Mouse (Mus musculus) ES-E14 (cell line): Measurements from ENCODE around the gene Psmc1.

ENCODE experiments used
- CHD2 ChIP-seq: IDR thresholded peaks from 2 replicates; pipeline ENCODE4 v1.6.1; 2014; ENCODE audit warnings: mild to moderate bottlenecking, low read depth, low read length, inconsistent platforms
- HCFC1 ChIP-seq: IDR thresholded peaks from 2 replicates; pipeline ENCODE4 v1.6.1; 2012; ENCODE audit warnings: low read length, inconsistent platforms, borderline replicate concordance; ENCODE audit not compliant: insufficient read depth
- MAFK ChIP-seq: IDR thresholded peaks from 2 replicates; pipeline ENCODE4 v1.6.1; 2014; ENCODE audit warnings: mild to moderate bottlenecking, low read depth, low read length, inconsistent platforms; ENCODE audit not compliant: insufficient read depth
- ZC3H11A ChIP-seq: IDR thresholded peaks from 2 replicates; pipeline ENCODE4 v1.6.1; 2012; ENCODE audit warnings: low read depth, mild to moderate bottlenecking, inconsistent platforms, low read length, borderline replicate concordance
- ZNF384 ChIP-seq: IDR thresholded peaks from 2 replicates; pipeline ENCODE4 v1.6.1; 2012; ENCODE audit warnings: low read depth, low read length, inconsistent platforms

DNA sequence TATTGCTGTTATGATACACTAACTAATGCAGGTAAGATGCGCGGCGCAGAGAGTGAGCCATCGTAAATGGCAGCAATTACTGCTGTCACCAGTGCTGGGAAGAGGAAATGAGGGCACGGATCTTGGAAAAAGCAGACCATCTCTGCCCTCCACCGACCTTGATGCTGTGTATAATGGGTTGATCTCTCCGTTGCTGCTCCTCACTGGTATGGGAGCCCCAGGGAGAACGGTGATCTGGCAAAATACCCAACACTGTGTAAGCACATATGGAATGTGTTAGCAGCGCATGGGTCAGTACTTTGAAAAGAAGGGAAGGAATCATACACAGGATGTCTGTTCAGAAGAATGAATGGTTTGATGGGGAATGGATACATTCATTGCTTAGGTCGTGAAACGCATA, 16.9 kb upstream of the Psmc1 start:
- TF ChIP-seq HCFC1 = no peak
- TF ChIP-seq ZC3H11A = no peak
- no peak for TF ChIP-seq ZNF384
- no peak for TF ChIP-seq MAFK
- no peak for TF ChIP-seq CHD2
